Mouse (Mus musculus): Measurements from ENCODE around the gene Adap1.
"Not testable (repeated sequence)": the region's sequence is repeated elsewhere in the genome, so short reads cannot be mapped to it uniquely, and the experiment has no call there.

Gene Adap1

GRCm38 (mm10) chr5:139349713-139350112, 24.3 kb upstream of the Adap1 start:
- no peak for DNase-seq

GRCm38 (mm10) chr5:139347225-139347624, 21.8 kb upstream of the Adap1 start:
- peak in 1 of 2 experiments; percentile 62 for DNase-seq

GRCm38 (mm10) chr5:139345364-139345714, 19.9 kb upstream of the Adap1 start:
- DNase-seq = no peak

- peak; percentile 94 to 97 for DNase-seq
Observed at GRCm38 (mm10) chr5:139344687-139345363, 19.4 kb upstream of the Adap1 start.

GRCm38 (mm10) chr5:139344021-139344686, 18.7 kb upstream of the Adap1 start:
- peak; percentile 65 to 82 for DNase-seq

- DNase-seq = no peak
Observed at GRCm38 (mm10) chr5:139338891-139339290, 13.5 kb upstream of the Adap1 start.

GRCm38 (mm10) chr5:139338403-139338802, 13.0 kb upstream of the Adap1 start:
- DNase-seq = peak; percentile 67 to 68

GRCm38 (mm10) chr5:139337826-139338370, 12.5 kb upstream of the Adap1 start:
- no peak for DNase-seq

GRCm38 (mm10) chr5:139335634-139336033, 10.2 kb upstream of the Adap1 start:
- DNase-seq = no peak

GRCm38 (mm10) chr5:139334394-139334793, 9.0 kb upstream of the Adap1 start:
- not testable (repeated sequence) for DNase-seq

- DNase-seq = peak; percentile 49 to 63
Observed at GRCm38 (mm10) chr5:139333301-139334013, 8.0 kb upstream of the Adap1 start.

GRCm38 (mm10) chr5:139332590-139333272, 7.3 kb upstream of the Adap1 start:
- DNase-seq = no peak

GRCm38 (mm10) chr5:139331742-139332141, 6.3 kb upstream of the Adap1 start:
- peak; percentile 86 to 94 for DNase-seq

GRCm38 (mm10) chr5:139330766-139331165, 5.3 kb upstream of the Adap1 start:
- no peak for DNase-seq

- no peak for DNase-seq
Observed at GRCm38 (mm10) chr5:139327634-139328020, 2.2 kb upstream of the Adap1 start.

GRCm38 (mm10) chr5:139326986-139327633, 1.7 kb upstream of the Adap1 start:
- no peak for DNase-seq

GRCm38 (mm10) chr5:139326111-139326696, 782 bp upstream of the Adap1 start:
- DNase-seq = no peak

- no peak for DNase-seq
Observed at GRCm38 (mm10) chr5:139324691-139325394, 579 bp downstream of the Adap1 start.

- DNase-seq = no peak
Observed at GRCm38 (mm10) chr5:139324045-139324491, 1.4 kb downstream of the Adap1 start.

- peak in 1 of 2 experiments; percentile 65 for DNase-seq
Observed at GRCm38 (mm10) chr5:139323260-139323924, 2.0 kb downstream of the Adap1 start.

- no peak for DNase-seq
Observed at GRCm38 (mm10) chr5:139321331-139321730, 4.1 kb downstream of the Adap1 start.
